Mouse (Mus musculus) MEL (cell line): Measurements from ENCODE around the gene Hoxd4.

Experiments used
- CHD1 ChIP-seq: IDR thresholded peaks from 2 replicates; pipeline ENCODE4 v1.6.1; 2012; ENCODE audit warnings: low read depth, mild to moderate bottlenecking, inconsistent platforms, low read length, improper control_type of control experiment
- CTCF ChIP-seq, 3 experiments: IDR thresholded peaks in 2 of 3; conservative IDR thresholded peaks in 1 of 3; 2 replicates each; pipeline ENCODE4 v1.5.1; 2011 to 2012; ENCODE audit warnings: low read length in 3 of 3, low read depth in 2 of 3, mild to moderate bottlenecking in 2 of 3, improper control_type of control experiment in 1 of 3, inconsistent platforms in 1 of 3, mixed read lengths in 1 of 3, moderate library complexity in 1 of 3; ENCODE audit not compliant: control insufficient read depth in 1 of 3, insufficient read depth in 1 of 3, poor library complexity in 1 of 3, severe bottlenecking in 1 of 3
- EP300 ChIP-seq, 2 experiments: IDR thresholded peaks; 2 replicates each; pipeline ENCODE4 v1.6.1; 2011; ENCODE audit warnings: improper control_type of control experiment in 2 of 2, low read length in 2 of 2, low read depth in 1 of 2, mild to moderate bottlenecking in 1 of 2
- GABPA ChIP-seq: IDR thresholded peaks from 2 replicates; pipeline ENCODE4 v1.6.1; 2012; ENCODE audit warnings: low read depth, mild to moderate bottlenecking, inconsistent platforms, low read length, improper control_type of control experiment, moderate library complexity
- GATA1 ChIP-seq: IDR thresholded peaks from 2 replicates; pipeline ENCODE4 v1.6.1; 2011; ENCODE audit warnings: low read depth, low read length, improper control_type of control experiment
- KAT2A ChIP-seq: conservative IDR thresholded peaks from 2 replicates; pipeline ENCODE4 v1.6.1; 2012; ENCODE audit warnings: low read depth, low read length, improper control_type of control experiment, inconsistent platforms
- POLR2A ChIP-seq, 2 experiments: IDR thresholded peaks; 2 replicates each; pipeline ENCODE4 v1.6.1; 2011 to 2012; ENCODE audit warnings: low read length in 2 of 2, mild to moderate bottlenecking in 2 of 2, control low read depth in 1 of 2, improper control_type of control experiment in 1 of 2, low read depth in 1 of 2, moderate library complexity in 1 of 2; ENCODE audit not compliant: control insufficient read depth in 1 of 2, insufficient read depth in 1 of 2, poor library complexity in 1 of 2
- POLR2AphosphoS2 ChIP-seq: IDR thresholded peaks from 2 replicates; pipeline ENCODE4 v1.6.1; 2011; ENCODE audit warnings: low read length, improper control_type of control experiment
- POLR2AphosphoS5 ChIP-seq: IDR thresholded peaks from 2 replicates; pipeline ENCODE4 v1.6.1; 2012; ENCODE audit warnings: low read depth, borderline replicate concordance, mild to moderate bottlenecking, inconsistent platforms, low read length, moderate library complexity, mixed read lengths
- RAD21 ChIP-seq: IDR thresholded peaks from 2 replicates; pipeline ENCODE4 v1.6.1; 2011; ENCODE audit warnings: mild to moderate bottlenecking, low read depth, low read length, improper control_type of control experiment
- SIN3A ChIP-seq: IDR thresholded peaks from 2 replicates; pipeline ENCODE4 v1.6.1; 2012; ENCODE audit warnings: low read length, improper control_type of control experiment, inconsistent platforms
- UBTF ChIP-seq: IDR thresholded peaks from 2 replicates; pipeline ENCODE4 v1.6.1; 2012; ENCODE audit warnings: low read depth, mild to moderate bottlenecking, inconsistent platforms, low read length, improper control_type of control experiment, moderate library complexity, borderline replicate concordance; ENCODE audit not compliant: insufficient read depth

DNA sequence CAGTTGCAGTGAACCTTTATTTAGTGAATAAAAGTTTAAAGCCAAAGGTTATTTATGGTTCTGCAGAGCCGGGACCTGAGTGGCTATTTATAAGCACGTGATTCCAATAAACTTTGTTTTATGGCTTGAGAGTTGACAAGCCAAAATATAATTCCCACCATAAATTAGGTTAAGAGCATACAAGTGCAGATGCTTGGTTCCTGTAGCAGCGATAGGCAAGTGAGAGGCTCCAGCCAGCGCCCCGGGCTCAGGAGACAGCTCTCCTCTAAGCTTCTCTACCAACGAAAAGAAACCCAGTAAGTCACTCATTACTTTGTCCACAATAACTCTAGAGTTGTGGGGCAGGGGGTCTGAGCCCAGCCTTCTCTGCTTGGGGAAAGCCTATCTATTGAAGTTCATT lies 10.2 kb downstream of the Hoxd4 start:
- TF ChIP-seq POLR2A (IDR thresholded peaks at IDR 0.05; ENCODE audit: control insufficient read depth in 1 of 2, insufficient read depth in 1 of 2, low read depth in 1 of 2, low read length in 2 of 2, poor library complexity in 1 of 2) (no peak), GABPA (no peak), CTCF (IDR thresholded peaks at IDR 0.05 in 2 of 3, conservative IDR thresholded peaks at IDR 0.05 in 1 of 3; ENCODE audit: control insufficient read depth in 1 of 3, insufficient read depth in 1 of 3, low read depth in 2 of 3, low read length in 3 of 3, poor library complexity in 1 of 3, severe bottlenecking in 1 of 3) (no peak), POLR2AphosphoS2 (no peak), POLR2AphosphoS5 (no peak), GATA1 (no peak), KAT2A (no peak), RAD21 (no peak), EP300 (IDR thresholded peaks at IDR 0.05; ENCODE audit: low read depth in 1 of 2, low read length in 2 of 2) (no peak), UBTF (no peak), SIN3A (no peak), CHD1 (no peak)
